Mouse (Mus musculus) kidney, adult 2 months (tissue): ENCODE data around the gene 4931429L15Rik.

Experiments
- CTCF ChIP-seq: fragments of 200-500 bp; conservative IDR thresholded peaks from 2 replicates; pipeline ENCODE4 v1.5.1; 2011; ENCODE audit warnings: low read depth, mild to moderate bottlenecking, control low read depth, low read length, moderate library complexity, mixed read lengths; ENCODE audit not compliant: insufficient read depth, insufficient read length
- POLR2A ChIP-seq: fragments of 200-500 bp; IDR thresholded peaks from one replicate; pipeline ENCODE4 v1.6.1; 2011; ENCODE audit warnings: low read depth, low read length, control low read depth

GRCm38 (mm10) chr9:46314921-46315320, 4.9 kb downstream of the 4931429L15Rik start:
- TF ChIP-seq POLR2A: no peak
- TF ChIP-seq CTCF: no peak
